Mouse (Mus musculus) kidney, adult 2 months (tissue): ENCODE results near the gene Pdp2.

Experiments used
- CTCF ChIP-seq: fragments of 200-500 bp; conservative IDR thresholded peaks from 2 replicates; pipeline ENCODE4 v1.5.1; 2011; ENCODE audit warnings: low read depth, mild to moderate bottlenecking, control low read depth, low read length, moderate library complexity, mixed read lengths; ENCODE audit not compliant: insufficient read depth, insufficient read length
- POLR2A ChIP-seq: fragments of 200-500 bp; IDR thresholded peaks from one replicate; pipeline ENCODE4 v1.6.1; 2011; ENCODE audit warnings: low read depth, low read length, control low read depth

DNA sequence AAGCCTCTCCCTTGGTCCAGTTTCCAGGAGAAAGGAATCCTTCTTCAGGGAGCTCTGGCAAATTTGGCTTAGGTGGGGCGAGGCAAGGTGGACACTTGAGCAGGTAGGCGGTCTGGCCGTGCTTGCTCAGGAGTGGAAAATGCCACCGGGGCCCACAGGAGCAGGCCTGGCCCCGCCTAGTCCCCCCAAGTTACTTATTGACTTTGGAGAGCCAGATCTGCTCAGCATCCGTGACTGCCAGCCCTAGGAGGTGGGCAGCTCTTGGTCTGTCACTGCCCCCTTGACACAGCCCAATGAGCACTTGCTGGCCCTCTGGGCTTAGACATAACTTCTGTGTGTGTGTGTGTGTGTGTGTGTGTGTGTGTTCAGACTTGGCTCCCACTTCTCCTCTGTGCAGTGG is 32.9 kb downstream of the Pdp2 start, which contains the start of gene Cdh16:
- TF ChIP-seq POLR2A (peak; percentile 72), CTCF (no peak)
